Mouse (Mus musculus): ENCODE results near the gene Kank3.

DNA sequence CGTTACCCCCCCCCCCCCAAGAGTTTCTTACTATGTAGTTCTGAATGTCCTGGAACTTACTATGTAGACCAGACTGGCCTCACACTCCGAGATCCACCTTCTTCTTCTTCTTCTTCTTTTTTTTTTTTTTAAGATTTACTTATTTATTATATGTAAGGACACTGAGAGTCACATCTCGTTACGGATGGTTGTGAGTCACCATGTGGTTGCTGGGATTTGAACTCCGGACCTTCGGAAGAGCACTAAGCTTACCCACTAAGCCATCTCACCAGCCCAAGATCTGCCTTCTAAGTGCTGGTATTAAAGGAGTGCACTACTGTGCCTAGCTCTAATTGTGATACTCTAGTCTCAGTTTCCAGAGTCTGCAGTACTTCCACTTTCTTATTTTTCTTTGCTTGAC lies 5.1 kb downstream of the Kank3 start:
- TF ChIP-seq CTCF (IDR thresholded peaks at IDR 0.05; ENCODE audit: insufficient read depth, low read length), result no peak
- no peak for TF ChIP-seq POLR2A (IDR thresholded peaks at IDR 0.05; ENCODE audit: borderline replicate concordance, extremely low read depth, low read depth, low read length)
